Mouse (Mus musculus) liver, embryonic 14.5 days (tissue): ENCODE measurements around the gene Il12b. TPM values are rescaled to one million over a fixed set of nuclear protein-coding genes. Genes with fewer than 3 reads are reported as not detected.

Experiments
- ATAC-seq: fragments of 200-750 bp; cut with Nextera tagmentation; 2 replicates; pipeline ENCODE4 v1.8.0; 2017; ENCODE audit warnings: moderate number of reproducible peaks, mild to moderate bottlenecking, moderate library complexity; ENCODE audit not compliant: insufficient read depth
- DNase-seq, 3 experiments: peaks; one replicate each; pipeline ENCODE4 v3.0.0-alpha.2; 2012 to 2013; ENCODE audit warnings: low read depth in 3 of 3, low spot score in 3 of 3
- H3K27ac ChIP-seq: fragments of 300-500 bp; sonication (generic); 2 replicates; pipeline ENCODE4 v1.5.1; 2014; ENCODE audit warnings: moderate library complexity, mild to moderate bottlenecking, control low read depth, inconsistent platforms
- H3K27me3 ChIP-seq: fragments of 300-500 bp; sonication (generic); 2 replicates; pipeline ENCODE4 v1.6.1; 2014; ENCODE audit warnings: mild to moderate bottlenecking, low read length, moderate library complexity; ENCODE audit not compliant: control insufficient read depth, insufficient read depth
- H3K36me3 ChIP-seq: fragments of 300-500 bp; sonication (generic); replicated peaks from 2 replicates; pipeline ENCODE4 v1.6.1; 2014; ENCODE audit warnings: low read depth; ENCODE audit not compliant: control insufficient read depth, insufficient read depth
- H3K4me1 ChIP-seq, 2 experiments: fragments of 200-500 bp in 1 of 2; fragments of 300-500 bp in 1 of 2; sonication (generic) in 1 of 2; replicated peaks; 2 replicates each; pipeline ENCODE4 v1.6.1; 2012 to 2014; ENCODE audit warnings: antibody characterized with exemption in 1 of 2, inconsistent platforms in 1 of 2, low read length in 1 of 2; ENCODE audit not compliant: control insufficient read depth in 2 of 2, insufficient read depth in 2 of 2
- H3K4me2 ChIP-seq: fragments of 300-500 bp; sonication (generic); 2 replicates; pipeline ENCODE4 v1.6.1; 2014; ENCODE audit warnings: low read depth, mild to moderate bottlenecking, control low read depth, moderate library complexity
- H3K4me3 ChIP-seq, 2 experiments: fragments of 200-500 bp in 1 of 2; fragments of 300-500 bp in 1 of 2; sonication (generic) in 1 of 2; 2 replicates each; pipeline ENCODE4 v1.5.1; 2012 to 2014; ENCODE audit warnings: low read depth in 2 of 2, low read length in 2 of 2, mild to moderate bottlenecking in 2 of 2, control low read depth in 1 of 2, inconsistent platforms in 1 of 2, moderate library complexity in 1 of 2; ENCODE audit not compliant: insufficient read depth in 1 of 2
- H3K9ac ChIP-seq: fragments of 300-500 bp; sonication (generic); replicated peaks from 2 replicates; pipeline ENCODE4 v1.6.1; 2014; ENCODE audit warnings: mild to moderate bottlenecking, control low read depth, moderate library complexity
- H3K9me3 ChIP-seq: fragments of 300-500 bp; sonication (generic); 2 replicates; pipeline ENCODE4 v1.6.1; 2016; ENCODE audit warnings: low read length, mixed read lengths; ENCODE audit not compliant: control insufficient read depth
- CTCF ChIP-seq: IDR thresholded peaks from 2 replicates; pipeline ENCODE4 v1.5.1; 2016; ENCODE audit warnings: antibody characterized with exemption, low read depth, control low read depth
- EP300 ChIP-seq: IDR thresholded peaks from 2 replicates; pipeline ENCODE4 v1.6.1; 2016; ENCODE audit warnings: antibody characterized with exemption, low read depth
- WGBS: fragments of 180-500 bp; shearing (Covaris S2); extraction: QIAGEN DNeasy Blood & Tissue Kit; methylation state at CpG from one replicate; pipeline ENCODE4 v1.1.7; 2014; ENCODE audit not compliant: insufficient replicate concordance; 5-methylcytosine and 5-hydroxymethylcytosine counted together
- polyA plus RNA-seq, 2 experiments: library from polyadenylated mRNA; depleted of rRNA in 1 of 2; stranded (reverse) in 1 of 2; unstranded in 1 of 2; fragments of >200 nt; fragmentation: Nextera tagmentation in 1 of 2; extraction: Ambion mirVana in 1 of 2; gene quantifications; 2 replicates each; pipeline versions ENCODE4 v1.2.1 to v1.2.3; 2012 to 2014

Gene Il12b
- polyA plus RNA-seq (2012; rRNA removed) (0.01 TPM in 1 of 2 replicates, not detected in the other), polyA plus RNA-seq (2014; fragmentation: Nextera tagmentation; extraction: Ambion mirVana) (not detected in 2 replicates)

DNA sequence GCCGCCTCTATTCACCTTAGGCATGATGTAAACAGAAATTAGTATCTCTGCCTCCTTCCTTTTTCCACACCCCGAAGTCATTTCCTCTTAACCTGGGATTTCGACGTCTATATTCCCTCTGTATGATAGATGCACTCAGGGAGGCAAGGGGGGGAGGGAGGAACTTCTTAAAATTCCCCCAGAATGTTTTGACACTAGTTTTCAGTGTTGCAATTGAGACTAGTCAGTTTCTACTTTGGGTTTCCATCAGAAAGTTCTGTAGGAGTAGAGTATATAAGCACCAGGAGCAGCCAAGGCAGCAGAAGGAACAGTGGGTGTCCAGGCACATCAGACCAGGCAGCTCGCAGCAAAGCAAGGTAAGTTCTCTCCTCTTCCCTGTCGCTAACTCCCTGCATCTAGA lies at the start of gene Il12b:
Gene Il12b, plus strand, starts transcription at position 301 of the 400 bp plus-strand sequence.
- Histone ChIP-seq H3K9ac (no peak within 1 kb of the TSS), H3K4me2 (peak within 1 kb of the TSS; percentile 47), H3K36me3 (no peaks in the 10 kb centered on the region), H3K4me1 (peaks cover 0 to 3% of the 10 kb centered on the region in 2 experiments; a peak in 2 of 4 replicates), H3K9me3 (no peaks in the 10 kb centered on the region), H3K4me3 (no peak within 1 kb of the TSS), H3K27ac (no peak within 1 kb of the TSS), H3K27me3 (no peaks in the 10 kb centered on the region)
- DNase-seq (no peak), ATAC-seq (no peak)
- no peak for TF ChIP-seq CTCF
- no peak for TF ChIP-seq EP300
- WGBS = 37% methylated on average over 6 of the region's 6 CpGs

DNA sequence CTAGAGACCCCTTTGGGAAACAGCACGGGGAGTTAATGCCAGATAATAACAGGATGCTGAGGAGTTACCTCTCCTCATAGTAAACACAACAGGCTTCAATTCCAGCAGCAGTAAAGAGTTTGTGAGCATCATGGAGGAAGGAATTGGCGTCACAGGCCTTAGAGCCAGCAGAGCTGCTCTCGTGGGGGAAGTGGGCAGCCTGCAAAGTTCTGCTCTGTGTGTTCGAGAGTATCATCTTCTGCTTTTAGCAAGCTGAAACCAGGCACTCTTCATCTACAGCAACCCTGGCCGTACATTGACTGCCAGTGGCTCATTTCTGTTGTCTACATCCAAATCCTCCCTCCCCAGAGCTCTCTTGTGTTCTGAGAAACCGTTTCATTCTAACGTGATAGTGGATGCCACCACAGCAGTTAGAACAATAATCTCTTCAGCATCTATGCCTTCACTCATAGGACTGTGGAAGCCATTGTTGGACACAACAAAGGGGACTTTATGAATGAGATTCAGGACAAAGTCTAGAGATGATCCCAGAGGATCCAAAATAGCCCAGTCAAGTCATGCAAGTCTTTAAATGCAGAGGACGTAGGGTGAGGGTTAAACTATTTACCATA lies 44.9 kb upstream of the Il12b start:
- TF ChIP-seq EP300 (no peak), CTCF (no peak)
- WGBS = 38% methylated on average over 8 of the region's 8 CpGs
- Histone ChIP-seq H3K9ac (no peak overlapping the region), H3K27ac (no peak overlapping the region), H3K4me1 (no peaks in the 10 kb centered on the region), H3K4me2 (no peak overlapping the region), H3K36me3 (no peaks in the 10 kb centered on the region), H3K27me3 (no peaks in the 10 kb centered on the region), H3K9me3 (no peaks in the 10 kb centered on the region), H3K4me3 (no peak overlapping the region)
- DNase-seq (no peak), ATAC-seq (no peak)

DNA sequence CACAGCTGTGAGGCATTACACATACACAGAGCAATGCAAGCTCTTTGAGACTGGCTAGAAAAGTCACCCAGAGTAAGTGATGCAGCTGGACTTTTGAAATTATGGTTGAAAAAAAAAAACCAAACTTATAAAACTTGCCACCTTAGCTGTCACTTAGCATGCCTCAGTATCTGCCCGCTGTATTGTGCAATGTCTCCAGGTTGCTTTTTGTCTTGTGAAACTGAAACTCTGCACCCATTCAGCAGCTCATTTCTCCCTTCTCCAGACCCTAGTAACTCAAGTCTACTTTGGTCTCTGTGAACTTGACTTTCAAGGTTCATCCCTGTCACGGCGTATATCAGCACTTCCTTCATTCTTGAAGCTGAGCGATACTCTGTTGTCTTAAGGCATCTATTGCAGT lies 43.7 kb upstream of the Il12b start:
- Histone ChIP-seq H3K27me3 (no peaks in the 10 kb centered on the region), H3K9me3 (no peaks in the 10 kb centered on the region), H3K4me1 (no peaks in the 10 kb centered on the region), H3K9ac (no peak overlapping the region), H3K4me2 (no peak overlapping the region), H3K36me3 (no peaks in the 10 kb centered on the region), H3K4me3 (no peak overlapping the region), H3K27ac (no peak overlapping the region)
- no peak for ATAC-seq
- DNase-seq = no peak
- 69% methylated on average over 4 of the region's 4 CpGs for WGBS
- no peak for TF ChIP-seq CTCF
- no peak for TF ChIP-seq EP300

GRCm38 (mm10) chr11:44364536-44364935 lies 35.3 kb upstream of the Il12b start:
- Histone ChIP-seq H3K36me3 (no peaks in the 10 kb centered on the region), H3K4me1 (no peaks in the 10 kb centered on the region)
- no peak for ATAC-seq

DNA sequence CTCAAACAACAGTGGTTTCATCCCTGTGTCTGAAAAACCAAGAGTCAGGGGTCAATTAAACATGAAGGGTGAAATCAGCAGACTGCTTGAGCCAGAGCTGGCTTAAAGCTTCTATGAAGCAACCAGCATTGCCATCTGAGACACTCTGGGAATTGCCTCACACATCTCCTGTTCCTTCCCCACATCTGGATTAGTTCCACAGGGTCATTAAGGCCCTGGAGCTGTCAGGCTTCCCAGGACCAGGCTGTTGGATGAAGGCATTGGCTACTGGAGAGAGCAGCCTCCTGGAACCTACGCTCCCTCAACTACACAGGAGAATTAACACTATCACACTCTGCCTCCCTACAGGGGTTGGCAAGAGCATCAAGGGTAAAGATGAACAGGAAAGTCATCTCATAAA lies 32.2 kb upstream of the Il12b start:
- ATAC-seq (no peak), DNase-seq (no peak)
- WGBS = 40% methylated on average over 1 of the region's 1 CpGs
- Histone ChIP-seq H3K9me3 (no peaks in the 10 kb centered on the region), H3K4me3 (no peak overlapping the region), H3K4me1 (no peaks in the 10 kb centered on the region), H3K27me3 (no peaks in the 10 kb centered on the region), H3K36me3 (no peaks in the 10 kb centered on the region), H3K27ac (no peak overlapping the region), H3K9ac (no peak overlapping the region), H3K4me2 (no peak overlapping the region)
- no peak for TF ChIP-seq CTCF
- no peak for TF ChIP-seq EP300

More at GRCm38 (mm10) chr11:44364536-44364935, 35.3 kb upstream of the Il12b start:
- H3K27ac ChIP-seq = no peak overlapping the region
- no peak overlapping the region for H3K4me2 ChIP-seq
- H3K27me3 ChIP-seq = no peaks in the 10 kb centered on the region
- no peak for DNase-seq
- no peaks in the 10 kb centered on the region for H3K9me3 ChIP-seq
- no peak for TF ChIP-seq CTCF
- TF ChIP-seq EP300 = no peak
- H3K9ac ChIP-seq = no peak overlapping the region
- H3K4me3 ChIP-seq = no peak overlapping the region
